Mouse (Mus musculus) bone marrow macrophage, adult 2 months (primary cell): ENCODE measurements around the gene Pter.

ENCODE experiments used
- CTCF ChIP-seq: IDR thresholded peaks from 2 replicates; pipeline ENCODE4 v1.5.1; 2012; ENCODE audit warnings: low read depth, mild to moderate bottlenecking, low read length, moderate library complexity
- POLR2A ChIP-seq: IDR thresholded peaks from 2 replicates; pipeline ENCODE4 v1.6.1; 2012; ENCODE audit warnings: mild to moderate bottlenecking, low read depth, low read length, borderline replicate concordance

GRCm38 (mm10) chr2:12930338-12930737 lies 6.5 kb downstream of the Pter start:
- TF ChIP-seq CTCF, result no peak
- TF ChIP-seq POLR2A, result no peak
